Mouse (Mus musculus): ENCODE measurements around the gene Stat2.

Gene Stat2

GRCm38 (mm10) chr10:128338948-128339347 is 68.6 kb downstream of the Stat2 start:
- no peak for DNase-seq (ENCODE audit: low spot score in 2 of 2)

GRCm38 (mm10) chr10:128340257-128340656 is 69.9 kb downstream of the Stat2 start:
- DNase-seq (ENCODE audit: low spot score in 2 of 2) = no peak

Measured in thymus, postnatal 10 days (tissue).